Mouse (Mus musculus) embryonic facial prominence, embryonic 14.5 days (tissue): ENCODE measurements around the gene Dnajc19. TPM values are rescaled to one million over a fixed set of nuclear protein-coding genes. Genes with fewer than 3 reads are reported as not detected.

Experiments
- ATAC-seq: fragments of 200-750 bp; cut with Nextera tagmentation; 2 replicates; pipeline ENCODE4 v1.8.0; 2017; ENCODE audit warnings: low read depth, moderate number of reproducible peaks, moderate TSS enrichment
- DNase-seq: peaks from one replicate; pipeline ENCODE4 v3.0.0-alpha.2; 2015; ENCODE audit warnings: low spot score
- H3K27ac ChIP-seq: fragments of 300-500 bp; sonication (generic); replicated peaks from 2 replicates; pipeline ENCODE4 v1.5.1; 2014; ENCODE audit warnings: low read depth, mild to moderate bottlenecking, low read length, moderate library complexity
- H3K27me3 ChIP-seq: fragments of 300-500 bp; sonication (generic); replicated peaks from 2 replicates; pipeline ENCODE4 v1.6.1; 2014; ENCODE audit warnings: low read length; ENCODE audit not compliant: control insufficient read depth, insufficient read depth
- H3K36me3 ChIP-seq: fragments of 300-500 bp; sonication (generic); 2 replicates; pipeline ENCODE4 v1.6.1; 2014; ENCODE audit warnings: low read length, mixed read lengths; ENCODE audit not compliant: control insufficient read depth, insufficient read depth
- H3K4me1 ChIP-seq: fragments of 300-500 bp; sonication (generic); 2 replicates; pipeline ENCODE4 v1.6.1; 2014; ENCODE audit warnings: antibody characterized with exemption, low read length; ENCODE audit not compliant: control insufficient read depth, insufficient read depth
- H3K4me2 ChIP-seq: fragments of 300-500 bp; sonication (generic); 2 replicates; pipeline ENCODE4 v1.6.1; 2014; ENCODE audit warnings: low read depth, mild to moderate bottlenecking, low read length, moderate library complexity, mixed read lengths
- H3K4me3 ChIP-seq: fragments of 300-500 bp; sonication (generic); 2 replicates; pipeline ENCODE4 v1.5.1; 2014; ENCODE audit warnings: low read depth, mild to moderate bottlenecking, low read length
- H3K9ac ChIP-seq: fragments of 300-500 bp; sonication (generic); 2 replicates; pipeline ENCODE4 v1.6.1; 2014; ENCODE audit warnings: low read depth, mild to moderate bottlenecking, low read length, moderate library complexity, mixed read lengths
- H3K9me3 ChIP-seq: fragments of 300-500 bp; sonication (generic); 2 replicates; pipeline ENCODE4 v1.6.1; 2016; ENCODE audit warnings: low read length; ENCODE audit not compliant: control insufficient read depth
- WGBS: fragments of 180-500 bp; shearing (Covaris S2); extraction: QIAGEN DNeasy Blood & Tissue Kit; methylation state at CpG from one replicate; pipeline ENCODE4 v1.1.7; 2014; 5-methylcytosine and 5-hydroxymethylcytosine counted together
- polyA plus RNA-seq: library from polyadenylated mRNA; unstranded; fragments of >200 nt; fragmentation: Nextera tagmentation; extraction: Ambion mirVana; gene quantifications from 2 replicates; pipeline ENCODE4 v1.2.1, GENCODE M21; 2014

Gene Dnajc19
- polyA plus RNA-seq = 133 and 138 TPM in 2 replicates

DNA sequence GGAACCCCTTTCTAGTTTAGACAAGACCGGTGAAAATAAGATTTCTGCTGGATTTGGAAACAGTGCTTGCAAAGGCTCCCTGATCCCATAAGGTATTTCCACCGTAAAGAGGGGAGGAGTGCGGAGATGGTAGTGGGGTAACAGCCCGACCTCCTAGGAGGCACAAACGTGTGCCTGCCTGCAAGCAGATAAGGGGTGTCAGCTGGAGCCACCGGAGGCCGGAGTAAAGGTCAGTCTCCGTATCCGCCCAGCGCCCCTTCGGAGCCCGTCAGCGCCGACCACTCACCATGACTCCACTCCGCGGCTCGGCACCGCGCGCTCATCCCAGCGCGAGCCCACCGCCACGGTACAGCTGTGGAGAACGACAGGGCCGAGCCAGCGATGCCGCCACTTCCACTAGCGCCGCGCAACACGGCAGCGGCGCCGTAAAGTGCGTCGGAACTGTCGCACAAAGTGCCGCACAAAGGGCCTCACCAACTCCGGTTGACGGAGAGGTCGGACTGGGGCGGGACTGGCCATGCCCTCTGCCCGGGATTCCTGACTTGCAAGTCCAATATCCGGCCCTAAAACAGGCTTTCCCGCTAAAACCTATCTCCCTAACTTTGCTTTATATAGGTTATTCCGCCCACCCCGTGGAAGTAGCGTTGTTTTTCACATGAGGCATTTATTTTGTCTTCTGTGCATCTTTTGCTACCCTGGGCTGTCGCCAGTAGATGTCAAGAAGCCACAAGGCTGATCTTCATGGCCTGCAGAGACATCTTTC, at the start of gene Dnajc19:
Gene Dnajc19 (minus strand): TSS at position 422 of the 763 bp plus-strand sequence.
- peak; percentile 96 for DNase-seq
- Histone ChIP-seq H3K36me3 (peaks cover 12% of the 10 kb centered on the region; the same call in 1 of the 2 replicates), H3K27me3 (no peaks in the 10 kb centered on the region), H3K4me2 (peak within 1 kb of the TSS; percentile 75), H3K27ac (peak within 1 kb of the TSS; percentile 53), H3K9ac (peak within 1 kb of the TSS; percentile 78), H3K9me3 (no peaks in the 10 kb centered on the region), H3K4me3 (peak within 1 kb of the TSS; percentile 64), H3K4me1 (peaks cover 16% of the 10 kb centered on the region)
- WGBS = 1% methylated on average over 24 of the region's 50 CpGs
- peak; percentile 96 for ATAC-seq

DNA sequence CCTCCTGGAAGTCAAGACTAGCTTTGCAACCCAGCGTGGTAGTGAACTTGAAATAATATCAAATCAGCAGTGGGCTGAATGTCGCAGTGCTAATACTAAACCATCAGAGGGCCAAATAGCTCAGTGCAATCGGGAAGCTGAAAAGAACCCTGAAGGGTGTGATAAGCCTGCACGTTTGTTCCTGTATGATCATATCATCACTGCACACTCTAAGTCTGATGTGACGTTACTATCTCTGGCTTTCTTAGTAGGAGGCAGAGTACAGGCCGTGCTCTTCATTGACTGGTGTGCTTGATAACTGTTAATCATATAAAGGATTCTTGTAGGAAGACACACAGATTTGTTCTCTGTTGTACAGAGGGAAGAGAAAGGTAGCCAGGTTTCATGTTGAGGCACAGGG, 48.8 kb upstream of the Dnajc19 start:
- Histone ChIP-seq H3K4me1 (no peaks in the 10 kb centered on the region), H3K4me2 (no peak overlapping the region), H3K27ac (no peak overlapping the region), H3K27me3 (no peaks in the 10 kb centered on the region), H3K4me3 (no peak overlapping the region), H3K36me3 (no peaks in the 10 kb centered on the region), H3K9ac (no peak overlapping the region), H3K9me3 (no peaks in the 10 kb centered on the region)
- ATAC-seq (no peak), DNase-seq (no peak)
- WGBS = 83% methylated on average over 6 of the region's 6 CpGs

DNA sequence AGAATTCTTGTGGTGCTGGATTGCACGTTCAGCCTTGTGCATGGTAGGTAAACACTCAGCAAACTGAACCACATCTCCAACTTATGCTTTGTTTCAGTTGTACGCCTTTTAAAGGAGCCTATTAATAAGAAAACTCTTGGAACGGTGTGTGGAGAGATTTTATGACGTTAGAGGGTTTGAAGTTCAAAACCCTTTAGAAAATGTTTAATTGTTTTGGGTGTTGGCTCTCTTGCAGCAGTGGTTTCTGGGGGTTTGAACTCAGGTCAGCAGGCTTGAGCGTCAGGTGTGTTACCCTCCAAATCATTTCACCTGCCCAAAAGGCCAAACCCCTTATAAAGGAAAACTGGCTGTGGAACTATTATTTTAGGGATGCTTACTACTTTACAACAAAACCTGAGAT, 40.2 kb upstream of the Dnajc19 start:
- H3K27me3 ChIP-seq = no peaks in the 10 kb centered on the region
- no peaks in the 10 kb centered on the region for H3K4me1 ChIP-seq
- no peak overlapping the region for H3K27ac ChIP-seq
- no peak overlapping the region for H3K4me3 ChIP-seq
- H3K9ac ChIP-seq = no peak overlapping the region
- WGBS = 87% methylated on average over 5 of the region's 5 CpGs
- no peak for ATAC-seq
- no peaks in the 10 kb centered on the region for H3K36me3 ChIP-seq
- H3K9me3 ChIP-seq = no peaks in the 10 kb centered on the region
- no peak for DNase-seq
- H3K4me2 ChIP-seq = no peak overlapping the region

GRCm38 (mm10) chr3:34120791-34121190, 39.7 kb upstream of the Dnajc19 start:
- no peak overlapping the region for H3K4me2 ChIP-seq
- H3K36me3 ChIP-seq = no peaks in the 10 kb centered on the region
- no peak for ATAC-seq
- no peaks in the 10 kb centered on the region for H3K27me3 ChIP-seq
- WGBS = 92% methylated on average over 3 of the region's 3 CpGs
- no peak overlapping the region for H3K4me3 ChIP-seq
- no peak overlapping the region for H3K9ac ChIP-seq
- no peaks in the 10 kb centered on the region for H3K9me3 ChIP-seq
- DNase-seq = no peak
- no peak overlapping the region for H3K27ac ChIP-seq
- H3K4me1 ChIP-seq = no peaks in the 10 kb centered on the region

DNA sequence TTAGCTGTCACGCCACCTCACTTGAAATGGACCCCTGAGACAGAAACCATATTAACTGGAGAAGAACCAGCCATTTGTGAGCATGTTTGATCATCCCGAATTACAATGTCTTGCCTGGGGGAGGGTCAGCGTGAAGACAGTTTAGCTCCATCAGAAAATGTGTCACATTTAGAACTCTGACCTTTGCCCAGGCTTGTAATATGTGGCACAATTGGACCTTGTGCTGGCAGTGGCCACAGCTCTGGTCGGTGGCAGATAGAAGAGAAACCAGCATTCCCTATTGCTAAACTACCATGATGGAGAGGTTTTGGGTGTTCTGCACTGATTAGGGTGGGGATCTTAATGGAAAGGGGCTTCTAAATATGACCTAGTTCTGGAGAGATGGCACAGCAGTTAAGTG, 38.7 kb upstream of the Dnajc19 start:
- WGBS = 39% methylated on average over 4 of the region's 4 CpGs
- no peak overlapping the region for H3K4me2 ChIP-seq
- no peak; the same call in 1 of the 2 replicates for ATAC-seq

GRCm38 (mm10) chr3:34115806-34116205, 34.7 kb upstream of the Dnajc19 start:
- Histone ChIP-seq H3K27ac (no peak overlapping the region), H3K36me3 (no peaks in the 10 kb centered on the region), H3K4me3 (no peak overlapping the region), H3K4me2 (no peak overlapping the region), H3K4me1 (no peaks in the 10 kb centered on the region), H3K9me3 (no peaks in the 10 kb centered on the region), H3K9ac (no peak overlapping the region), H3K27me3 (no peaks in the 10 kb centered on the region)
- 52% methylated on average over 6 of the region's 6 CpGs for WGBS
- ATAC-seq = no peak
- DNase-seq = no peak

More for the DNA sequence above, 38.7 kb upstream of the Dnajc19 start:
- DNase-seq = no peak
- H3K4me3 ChIP-seq = no peak overlapping the region
- no peaks in the 10 kb centered on the region for H3K4me1 ChIP-seq
- no peak overlapping the region for H3K9ac ChIP-seq
- H3K27me3 ChIP-seq = no peaks in the 10 kb centered on the region
- no peaks in the 10 kb centered on the region for H3K9me3 ChIP-seq
- H3K27ac ChIP-seq = no peak overlapping the region
- no peaks in the 10 kb centered on the region for H3K36me3 ChIP-seq

- 71% methylated on average over 11 of the region's 11 CpGs for WGBS
- DNase-seq (no peak), ATAC-seq (no peak)
- no peak overlapping the region for H3K9ac ChIP-seq
- H3K4me3 ChIP-seq = no peak overlapping the region
- H3K9me3 ChIP-seq = no peaks in the 10 kb centered on the region
- H3K4me1 ChIP-seq = no peaks in the 10 kb centered on the region
- no peak overlapping the region for H3K4me2 ChIP-seq
- no peak overlapping the region for H3K27ac ChIP-seq
- H3K27me3 ChIP-seq = no peaks in the 10 kb centered on the region
- H3K36me3 ChIP-seq = no peaks in the 10 kb centered on the region
Observed at GRCm38 (mm10) chr3:34111941-34112685, 31.0 kb upstream of the Dnajc19 start.

DNA sequence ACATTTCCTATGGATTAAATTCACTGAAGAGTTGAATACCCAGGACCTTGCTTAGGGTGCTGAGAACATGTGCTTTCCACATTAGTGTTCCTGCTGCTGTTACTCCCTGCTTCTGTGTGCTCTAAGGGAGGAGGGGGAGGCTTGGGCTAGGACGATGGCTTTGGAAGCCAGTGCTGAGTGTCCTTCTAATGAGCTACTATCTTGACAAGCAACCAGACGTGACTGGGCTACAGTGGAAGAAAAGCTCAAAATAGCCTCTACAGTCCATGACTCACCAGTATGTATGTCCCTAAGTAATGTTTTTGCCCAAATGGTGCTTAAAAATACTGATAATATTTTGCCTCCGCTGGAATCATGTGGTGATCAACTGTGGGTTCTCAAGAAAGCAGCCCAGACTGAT, 26.5 kb upstream of the Dnajc19 start:
- Histone ChIP-seq H3K4me2 (no peak overlapping the region), H3K4me3 (no peak overlapping the region), H3K27me3 (peaks cover 12% of the 10 kb centered on the region), H3K9me3 (no peaks in the 10 kb centered on the region), H3K9ac (no peak overlapping the region), H3K4me1 (no peaks in the 10 kb centered on the region), H3K36me3 (no peaks in the 10 kb centered on the region), H3K27ac (no peak overlapping the region)
- DNase-seq (no peak), ATAC-seq (no peak)
- 67% methylated on average over 3 of the region's 3 CpGs for WGBS
